Mouse (Mus musculus) ovary, postnatal 10 days (tissue): ENCODE results near the gene Slc22a23.

Experiments used
- DNase-seq: peaks from one replicate; pipeline ENCODE4 v3.0.0; 2022; ENCODE audit warnings: low spot score

Gene Slc22a23

GRCm38 (mm10) chr13:34343719-34344375 lies 1.1 kb downstream of the Slc22a23 start:
- no peak for DNase-seq

- DNase-seq = no peak
Measured at GRCm38 (mm10) chr13:34342286-34342890, 2.6 kb downstream of the Slc22a23 start.

GRCm38 (mm10) chr13:34336895-34337294 lies 8.1 kb downstream of the Slc22a23 start:
- DNase-seq = no peak

GRCm38 (mm10) chr13:34334847-34335246 lies 10.1 kb downstream of the Slc22a23 start:
- no peak for DNase-seq

GRCm38 (mm10) chr13:34332762-34333161 lies 12.2 kb downstream of the Slc22a23 start:
- DNase-seq = no peak

GRCm38 (mm10) chr13:34331399-34332186 lies 13.4 kb downstream of the Slc22a23 start:
- no peak for DNase-seq

GRCm38 (mm10) chr13:34329589-34329988 lies 15.4 kb downstream of the Slc22a23 start:
- DNase-seq = no peak

GRCm38 (mm10) chr13:34326992-34327391 lies 18.0 kb downstream of the Slc22a23 start:
- DNase-seq = no peak

GRCm38 (mm10) chr13:34323361-34323760 lies 21.6 kb downstream of the Slc22a23 start:
- no peak for DNase-seq

- DNase-seq = no peak
Measured at GRCm38 (mm10) chr13:34320482-34320881, 24.5 kb downstream of the Slc22a23 start.

GRCm38 (mm10) chr13:34317051-34317450 lies 27.9 kb downstream of the Slc22a23 start:
- DNase-seq = no peak

GRCm38 (mm10) chr13:34316511-34316910 lies 28.5 kb downstream of the Slc22a23 start:
- DNase-seq = no peak

GRCm38 (mm10) chr13:34313033-34313491 lies 31.9 kb downstream of the Slc22a23 start:
- no peak for DNase-seq

GRCm38 (mm10) chr13:34312346-34313002 lies 32.5 kb downstream of the Slc22a23 start:
- DNase-seq = no peak

GRCm38 (mm10) chr13:34311593-34311992 lies 33.4 kb downstream of the Slc22a23 start:
- DNase-seq = no peak

- no peak for DNase-seq
Measured at GRCm38 (mm10) chr13:34308604-34308927, 36.4 kb downstream of the Slc22a23 start.

- no peak for DNase-seq
Measured at GRCm38 (mm10) chr13:34307696-34308603, 37.0 kb downstream of the Slc22a23 start.

- no peak for DNase-seq
Measured at GRCm38 (mm10) chr13:34305964-34306671, 38.9 kb downstream of the Slc22a23 start.

- DNase-seq = no peak
Measured at GRCm38 (mm10) chr13:34304896-34305295, 40.1 kb downstream of the Slc22a23 start.

- no peak for DNase-seq
Measured at GRCm38 (mm10) chr13:34303386-34304016, 41.5 kb downstream of the Slc22a23 start.
